ENCODE assay signal across 8 mouse cellular contexts in the genomic region with DNA sequence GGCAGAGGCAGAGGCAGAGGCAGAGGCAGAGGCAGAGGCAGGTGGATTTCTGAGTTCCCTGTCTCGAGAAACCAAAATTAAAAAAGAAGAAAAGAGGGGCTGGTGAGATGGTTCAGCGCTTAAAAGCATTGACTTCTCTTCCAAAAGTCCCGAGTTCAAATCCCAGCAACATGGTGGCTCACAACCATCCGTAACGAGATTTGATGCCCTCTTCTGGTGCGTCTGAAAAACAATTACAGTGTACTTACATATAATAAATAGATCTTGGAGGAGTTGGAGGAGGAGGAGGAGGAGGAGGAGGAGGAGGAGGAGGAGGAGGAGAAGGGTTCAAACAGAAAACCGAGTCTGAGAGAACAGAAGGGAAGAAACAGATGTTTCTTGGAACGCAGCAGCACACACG. TPM values are rescaled to one million over a fixed set of nuclear protein-coding genes. Genes with fewer than 3 reads are reported as not detected.
A peak's percentile ranks its signal among the peaks of the same experiment; 100 is the strongest.
DNase-seq lines count a peak whose midpoint lies in the region; ATAC-seq and TF ChIP-seq lines count a peak whose summit lies in the region.

No protein-coding gene starts in this region.

- H3K9ac ChIP-seq in heart, embryonic 13.5 days: peak overlapping the region; percentile 80
- H3K9ac ChIP-seq in ES-E14 (ENCODE audit: insufficient read depth, low read depth, low read length, poor library complexity, severe bottlenecking): peak overlapping the region; percentile 80
- peak overlapping the region; percentile 56 for H3K9ac ChIP-seq in forebrain, embryonic 16.5 days (replicated peaks; ENCODE audit: low read depth, low read length)
- H3K9ac ChIP-seq in liver, embryonic 16.5 days (ENCODE audit: low read depth, low read length): peak overlapping the region; percentile 47

- peaks cover 9% of the 10 kb centered on the region for H3K4me1 ChIP-seq in heart, embryonic 13.5 days
- H3K4me1 ChIP-seq in ES-E14 (ENCODE audit: control insufficient read depth in 2 of 2, insufficient read depth in 2 of 2, low read length in 2 of 2, poor library complexity in 1 of 2): peaks cover 4 to 5% of the 10 kb centered on the region in 2 experiments
- H3K4me1 ChIP-seq in forebrain, embryonic 16.5 days (replicated peaks; ENCODE audit: control insufficient read depth, insufficient read depth, low read length): peaks cover 10% of the 10 kb centered on the region
- peaks cover 9% of the 10 kb centered on the region for H3K4me1 ChIP-seq in liver, embryonic 16.5 days (ENCODE audit: control insufficient read depth, low read depth, low read length)

- WGBS in heart, embryonic 13.5 days: 34% methylated on average over 9 of the region's 9 CpGs
- WGBS in forebrain, embryonic 16.5 days: 36% methylated on average over 9 of the region's 9 CpGs
- 26% methylated on average over 9 of the region's 9 CpGs for WGBS in liver, embryonic 16.5 days (ENCODE audit: insufficient replicate concordance)

- no peak for DNase-seq in heart, adult 9 months (ENCODE audit: low spot score in 2 of 2)
- DNase-seq in ES-E14 (ENCODE audit: low read depth, low spot score) (no peak), adipocyte (ENCODE audit: low spot score) (no peak)
- DNase-seq in adrenal gland, postnatal 25 days: no peak
- no peak for DNase-seq in gastrocnemius, adult 8-10 months (ENCODE audit: low spot score in 2 of 2)

- H3K4me2 ChIP-seq in heart, embryonic 13.5 days: peak overlapping the region; percentile 73
- H3K4me2 ChIP-seq in forebrain, embryonic 16.5 days (ENCODE audit: low read length): peak overlapping the region; percentile 39
- H3K4me2 ChIP-seq in liver, embryonic 16.5 days (ENCODE audit: low read depth, low read length): peak overlapping the region; percentile 71

- H3K4me3 ChIP-seq in heart, embryonic 13.5 days: peak overlapping the region; percentile 66
- H3K4me3 ChIP-seq in ES-E14 (ENCODE audit: insufficient read depth in 1 of 2, low read depth in 1 of 2, low read length in 2 of 2, poor library complexity in 1 of 2, severe bottlenecking in 1 of 2): peak overlapping the region; percentile 78 to 98
- peak overlapping the region; percentile 60 for H3K4me3 ChIP-seq in forebrain, embryonic 16.5 days (replicated peaks; ENCODE audit: low read length)
- peak overlapping the region; percentile 72 for H3K4me3 ChIP-seq in liver, embryonic 16.5 days (ENCODE audit: low read depth, low read length)

- peak overlapping the region; percentile 89 for H3K27ac ChIP-seq in heart, embryonic 13.5 days (replicated peaks)
- no peak overlapping the region; the same call in 1 of the 2 replicates for H3K27ac ChIP-seq in ES-E14 (ENCODE audit: insufficient read depth, low read depth, low read length, poor library complexity, severe bottlenecking)
- H3K27ac ChIP-seq in forebrain, embryonic 16.5 days (ENCODE audit: low read length): peak overlapping the region; percentile 95
- peak overlapping the region; percentile 55 for H3K27ac ChIP-seq in liver, embryonic 16.5 days (ENCODE audit: low read length)

- no peak for ATAC-seq in heart, embryonic 13.5 days (ENCODE audit: extremely low read depth, insufficient number of reproducible peaks, low FRiP score, low TSS enrichment)
- ATAC-seq in forebrain, embryonic 16.5 days: no peak
- ATAC-seq in liver, embryonic 16.5 days (ENCODE audit: low read depth): no peak

- H3K27me3 ChIP-seq in heart, embryonic 13.5 days (replicated peaks): no peaks in the 10 kb centered on the region
- H3K27me3 ChIP-seq in forebrain, embryonic 16.5 days (replicated peaks; ENCODE audit: control insufficient read depth, insufficient read depth, low read length): no peaks in the 10 kb centered on the region
- no peaks in the 10 kb centered on the region for H3K27me3 ChIP-seq in liver, embryonic 16.5 days (ENCODE audit: control insufficient read depth, insufficient read depth, low read depth, low read length)

- H3K9me3 ChIP-seq in heart, embryonic 13.5 days: no peaks in the 10 kb centered on the region
- no peaks in the 10 kb centered on the region for H3K9me3 ChIP-seq in ES-E14 (ENCODE audit: control insufficient read depth, insufficient read depth, low read depth, low read length)
- no peaks in the 10 kb centered on the region for H3K9me3 ChIP-seq in forebrain, embryonic 16.5 days (ENCODE audit: control insufficient read depth, low read length)
- H3K9me3 ChIP-seq in liver, embryonic 16.5 days (replicated peaks; ENCODE audit: control insufficient read depth, low read length): no peaks in the 10 kb centered on the region

- in situ Hi-C loops in ES-E14 (cut with MboI; ENCODE audit: low sequenced_read_pairs in 2 of 2, unreplicated experiment in 2 of 2): no loop called here

- H3K36me3 ChIP-seq in heart, embryonic 13.5 days: peaks cover 14% of the 10 kb centered on the region
- peaks cover 7% of the 10 kb centered on the region for H3K36me3 ChIP-seq in ES-E14 (ENCODE audit: control insufficient read depth, insufficient read depth, low read length, poor library complexity, severe bottlenecking)
- 0 out of 2 replicates have a peak, but pooled peaks cover 2% of the 10 kb centered on the region for H3K36me3 ChIP-seq in forebrain, embryonic 16.5 days (ENCODE audit: control insufficient read depth, insufficient read depth)
- no peaks in the 10 kb centered on the region for H3K36me3 ChIP-seq in liver, embryonic 16.5 days (ENCODE audit: control insufficient read depth, insufficient read depth)

TF ChIP-seq in ES-E14, 5 proteins besides CTCF, POLR2A, EP300 and RAD21:
- TF ChIP-seq ZNF384 (IDR thresholded peaks at IDR 0.05; ENCODE audit: low read depth, low read length) (no peak), CHD2 (IDR thresholded peaks at IDR 0.05; ENCODE audit: low read depth, low read length) (no peak), ZC3H11A (IDR thresholded peaks at IDR 0.05; ENCODE audit: borderline replicate concordance, low read depth, low read length) (no peak), MAFK (IDR thresholded peaks at IDR 0.05; ENCODE audit: insufficient read depth, low read depth, low read length) (no peak), HCFC1 (IDR thresholded peaks at IDR 0.05; ENCODE audit: borderline replicate concordance, insufficient read depth, low read length) (no peak)

RNA-seq across cellular contexts. Expression of a gene that starts 10.0 kb away (rescaled TPM):
- polyA plus RNA-seq in heart, embryonic 13.5 days (2015; fragmentation: Nextera tagmentation; extraction: Ambion mirVana): 140 and 155 TPM in 2 replicates
- total RNA-seq in ES-E14 (2012; rRNA removed): 90.8 and 106 TPM in 2 replicates
- polyA plus RNA-seq in forebrain, embryonic 16.5 days (2015; fragmentation: Nextera tagmentation; extraction: Ambion mirVana): 149 and 166 TPM in 2 replicates
- polyA plus RNA-seq in liver, embryonic 16.5 days (2015; fragmentation: Nextera tagmentation; extraction: Ambion mirVana): 63.7 TPM in 2 replicates
- 99.9 and 103 TPM in 2 replicates for total RNA-seq in adrenal gland, postnatal 25 days (2021)
- 100 to 1,000 TPM in 1 of 4 experiments, 10 to 100 TPM in 3; 92.8 to 102 (median 96.2) TPM for total RNA-seq in gastrocnemius, adult 8-10 months (2022)

RNA-seq across cellular contexts. Expression of a gene that starts 10.5 kb away (rescaled TPM):
- polyA plus RNA-seq in heart, embryonic 13.5 days (2015; fragmentation: Nextera tagmentation; extraction: Ambion mirVana): 0.10 and 0.27 TPM in 2 replicates
- total RNA-seq in ES-E14 (2012; rRNA removed): 1.9 and 3.0 TPM in 2 replicates
- polyA plus RNA-seq in forebrain, embryonic 16.5 days (2015; fragmentation: Nextera tagmentation; extraction: Ambion mirVana): 0.54 and 0.72 TPM in 2 replicates
- 0.25 and 0.31 TPM in 2 replicates for polyA plus RNA-seq in liver, embryonic 16.5 days (2015; fragmentation: Nextera tagmentation; extraction: Ambion mirVana)
- not detected in 2 replicates for total RNA-seq in adrenal gland, postnatal 25 days (2021)
- total RNA-seq in gastrocnemius, adult 8-10 months (2022): not detected

RNA-seq across cellular contexts. Expression of a gene that starts 25.1 kb away (rescaled TPM):
- polyA plus RNA-seq in heart, embryonic 13.5 days (2015; fragmentation: Nextera tagmentation; extraction: Ambion mirVana): 4.7 and 6.4 TPM in 2 replicates
- total RNA-seq in ES-E14 (2012; rRNA removed): 536 and 562 TPM in 2 replicates
- polyA plus RNA-seq in forebrain, embryonic 16.5 days (2015; fragmentation: Nextera tagmentation; extraction: Ambion mirVana): 17.1 and 19.2 TPM in 2 replicates
- 0.64 and 1.1 TPM in 2 replicates for polyA plus RNA-seq in liver, embryonic 16.5 days (2015; fragmentation: Nextera tagmentation; extraction: Ambion mirVana)
- total RNA-seq in adrenal gland, postnatal 25 days (2021): 6.8 and 7.9 TPM in 2 replicates
- total RNA-seq in gastrocnemius, adult 8-10 months (2022): 1 to 10 TPM; 1.1 to 1.6 (median 1.3) TPM

RNA-seq across cellular contexts. Expression of a gene that starts 32.2 kb away (rescaled TPM):
- polyA plus RNA-seq in heart, embryonic 13.5 days (2015; fragmentation: Nextera tagmentation; extraction: Ambion mirVana): 61.7 and 64.4 TPM in 2 replicates
- 105 and 123 TPM in 2 replicates for total RNA-seq in ES-E14 (2012; rRNA removed)
- polyA plus RNA-seq in forebrain, embryonic 16.5 days (2015; fragmentation: Nextera tagmentation; extraction: Ambion mirVana): 68.6 and 72.3 TPM in 2 replicates
- 36.3 and 41.6 TPM in 2 replicates for polyA plus RNA-seq in liver, embryonic 16.5 days (2015; fragmentation: Nextera tagmentation; extraction: Ambion mirVana)
- total RNA-seq in adrenal gland, postnatal 25 days (2021): 26.7 and 41.7 TPM in 2 replicates
- total RNA-seq in gastrocnemius, adult 8-10 months (2022): 10 to 100 TPM; 17.8 to 28.6 (median 26.0) TPM

RNA-seq across cellular contexts. Expression of a gene that starts 38.0 kb away (rescaled TPM):
- 4.1 and 5.1 TPM in 2 replicates for polyA plus RNA-seq in heart, embryonic 13.5 days (2015; fragmentation: Nextera tagmentation; extraction: Ambion mirVana)
- 2.6 TPM in 2 replicates for total RNA-seq in ES-E14 (2012; rRNA removed)
- 9.4 and 9.6 TPM in 2 replicates for polyA plus RNA-seq in forebrain, embryonic 16.5 days (2015; fragmentation: Nextera tagmentation; extraction: Ambion mirVana)
- 1.3 and 2.1 TPM in 2 replicates for polyA plus RNA-seq in liver, embryonic 16.5 days (2015; fragmentation: Nextera tagmentation; extraction: Ambion mirVana)
- total RNA-seq in adrenal gland, postnatal 25 days (2021): 13.3 and 17.2 TPM in 2 replicates
- 1 to 10 TPM; 3.0 to 4.3 (median 3.8) TPM for total RNA-seq in gastrocnemius, adult 8-10 months (2022)

Comparison
In these comparisons a context has a peak if more than half of its experiments do, and no peak if none do; other contexts are left out.
1. RNA of a gene that starts 25.1 kb away (total RNA-seq): 536 to 562 TPM in ES-E14; 6.8 to 7.9 TPM in adrenal gland, postnatal 25 days and 1.1 to 1.6 TPM in gastrocnemius, adult 8-10 months; every median in the first group is over 10 times any median in the second.
2. Peak in every context shown above with its lines, with median percentiles within 50 percentile points of each other: H3K4me2 ChIP-seq, H3K4me3 ChIP-seq and H3K9ac ChIP-seq.